Mouse (Mus musculus) limb, embryonic 15.5 days (tissue): ENCODE results near the gene Hapln2. TPM values are rescaled to one million over a fixed set of nuclear protein-coding genes. Genes with fewer than 3 reads are reported as not detected.
A peak's percentile ranks its signal among the peaks of the same experiment; 100 is the strongest.

Experiments
- ATAC-seq: fragments of 200-750 bp; cut with Nextera tagmentation; 2 replicates; pipeline ENCODE4 v1.8.0; 2017; ENCODE audit warnings: low read depth, moderate TSS enrichment; ENCODE audit not compliant: insufficient number of reproducible peaks, low FRiP score, low TSS enrichment
- H3K27ac ChIP-seq: fragments of 300-500 bp; sonication (generic); 2 replicates; pipeline ENCODE4 v1.5.1; 2015; ENCODE audit warnings: moderate library complexity, mild to moderate bottlenecking, inconsistent platforms
- H3K27me3 ChIP-seq: fragments of 300-500 bp; sonication (generic); 2 replicates; pipeline ENCODE4 v1.6.1; 2015; ENCODE audit warnings: inconsistent platforms
- H3K36me3 ChIP-seq: fragments of 300-500 bp; sonication (generic); 2 replicates; pipeline ENCODE4 v1.6.1; 2015; ENCODE audit warnings: inconsistent platforms
- H3K4me1 ChIP-seq: fragments of 300-500 bp; sonication (generic); 2 replicates; pipeline ENCODE4 v1.6.1; 2015; ENCODE audit warnings: inconsistent platforms
- H3K4me2 ChIP-seq: fragments of 300-500 bp; sonication (generic); 2 replicates; pipeline ENCODE4 v1.6.1; 2015; ENCODE audit warnings: mild to moderate bottlenecking, inconsistent platforms
- H3K4me3 ChIP-seq: fragments of 300-500 bp; sonication (generic); 2 replicates; pipeline ENCODE4 v1.5.1; 2015; ENCODE audit warnings: mild to moderate bottlenecking, inconsistent platforms
- H3K9ac ChIP-seq: fragments of 300-500 bp; sonication (generic); 2 replicates; pipeline ENCODE4 v1.6.1; 2015; ENCODE audit warnings: inconsistent platforms
- H3K9me3 ChIP-seq: fragments of 300-500 bp; sonication (generic); 2 replicates; pipeline ENCODE4 v1.6.1; 2016; ENCODE audit warnings: inconsistent platforms
- WGBS: fragments of 180-500 bp; shearing (Covaris S2); methylation state at CpG from one replicate; pipeline ENCODE4 v1.1.7; 2015; 5-methylcytosine and 5-hydroxymethylcytosine counted together
- polyA plus RNA-seq: library from polyadenylated mRNA; unstranded; fragments of >200 nt; fragmentation: Nextera tagmentation; extraction: Ambion mirVana; gene quantifications from 2 replicates; pipeline ENCODE4 v1.2.1, GENCODE M21; 2015

Gene Hapln2
- not detected in 2 replicates for polyA plus RNA-seq

- Histone ChIP-seq H3K27me3 (peaks cover 83% of the 10 kb centered on the region), H3K4me2 (no peak within 1 kb of the TSS), H3K4me1 (peaks cover 16% of the 10 kb centered on the region), H3K9ac (no peak within 1 kb of the TSS), H3K9me3 (no peaks in the 10 kb centered on the region), H3K4me3 (no peak within 1 kb of the TSS), H3K27ac (no peak within 1 kb of the TSS), H3K36me3 (no peaks in the 10 kb centered on the region)
- WGBS: 56% methylated on average over 5 of the region's 5 CpGs
- ATAC-seq: no peak
These were observed at the start of gene Hapln2 for GRCm38 (mm10) chr3:88027434-88028186. Hapln2 (minus strand) TSS chr3:88027583.

DNA sequence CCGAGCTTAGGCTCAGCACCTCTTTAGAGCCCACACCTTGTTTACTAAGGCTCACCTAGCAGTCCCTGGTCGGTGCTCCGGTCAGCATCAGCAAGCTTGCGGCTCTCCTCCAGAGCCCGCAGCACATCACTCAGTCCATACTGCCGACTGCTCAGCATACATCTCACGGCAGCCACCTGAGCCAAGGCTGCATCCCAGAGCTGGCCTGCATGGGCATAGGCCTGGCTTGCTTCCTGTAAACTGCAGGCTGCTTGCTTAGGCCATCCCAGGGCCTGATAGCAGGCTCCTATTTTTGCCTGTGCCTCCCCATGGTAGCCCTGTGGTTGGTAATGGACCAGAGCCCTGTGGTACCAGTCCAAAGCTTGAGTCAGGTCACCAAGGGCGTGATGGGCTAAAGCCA is 47.4 kb upstream of the Hapln2 start:
- H3K4me2 ChIP-seq: no peak overlapping the region
- H3K27ac ChIP-seq: no peak overlapping the region
- H3K4me1 ChIP-seq: no peaks in the 10 kb centered on the region
- no peak for ATAC-seq
- no peaks in the 10 kb centered on the region for H3K9me3 ChIP-seq
- H3K4me3 ChIP-seq: no peak overlapping the region
- no peak overlapping the region for H3K9ac ChIP-seq
- H3K36me3 ChIP-seq: no peaks in the 10 kb centered on the region
- peaks cover 15% of the 10 kb centered on the region for H3K27me3 ChIP-seq
- 75% methylated on average over 8 of the region's 8 CpGs for WGBS

- Histone ChIP-seq H3K27me3 (peaks cover 18% of the 10 kb centered on the region), H3K9ac (no peak overlapping the region), H3K4me2 (no peak overlapping the region), H3K4me3 (no peak overlapping the region), H3K36me3 (no peaks in the 10 kb centered on the region), H3K4me1 (no peaks in the 10 kb centered on the region), H3K27ac (no peak overlapping the region), H3K9me3 (no peaks in the 10 kb centered on the region)
- WGBS: 63% methylated on average over 2 of the region's 2 CpGs
- ATAC-seq: no peak
These were observed 47.0 kb upstream of the Hapln2 start for GRCm38 (mm10) chr3:88074351-88074750.

DNA sequence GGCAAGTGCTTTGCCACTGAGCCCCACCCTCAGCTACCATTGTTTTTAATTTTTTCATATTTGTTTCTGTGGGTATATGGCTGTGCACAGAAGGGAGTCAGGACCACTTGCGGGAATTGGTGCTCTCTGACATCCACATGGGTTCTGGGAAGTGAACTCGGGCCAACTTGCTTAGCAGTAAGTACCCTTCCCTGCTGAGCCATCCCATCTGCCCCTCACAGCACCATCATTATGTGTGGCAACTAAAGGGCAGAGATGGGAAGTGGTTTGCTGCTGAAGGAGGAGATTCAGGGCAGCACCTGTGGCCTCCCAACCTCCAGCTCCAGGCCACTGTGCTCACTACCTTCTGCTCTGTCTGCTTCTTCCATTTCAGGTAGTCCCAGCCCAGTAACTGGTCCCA is 46.2 kb upstream of the Hapln2 start:
- H3K9ac ChIP-seq: no peak overlapping the region
- H3K27ac ChIP-seq: no peak overlapping the region
- H3K9me3 ChIP-seq: no peaks in the 10 kb centered on the region
- no peak overlapping the region for H3K4me3 ChIP-seq
- H3K36me3 ChIP-seq: no peaks in the 10 kb centered on the region
- H3K27me3 ChIP-seq: peaks cover 18% of the 10 kb centered on the region
- H3K4me2 ChIP-seq: no peak overlapping the region
- no peaks in the 10 kb centered on the region for H3K4me1 ChIP-seq
- ATAC-seq: no peak
- WGBS: 69% methylated on average over 2 of the region's 2 CpGs

DNA sequence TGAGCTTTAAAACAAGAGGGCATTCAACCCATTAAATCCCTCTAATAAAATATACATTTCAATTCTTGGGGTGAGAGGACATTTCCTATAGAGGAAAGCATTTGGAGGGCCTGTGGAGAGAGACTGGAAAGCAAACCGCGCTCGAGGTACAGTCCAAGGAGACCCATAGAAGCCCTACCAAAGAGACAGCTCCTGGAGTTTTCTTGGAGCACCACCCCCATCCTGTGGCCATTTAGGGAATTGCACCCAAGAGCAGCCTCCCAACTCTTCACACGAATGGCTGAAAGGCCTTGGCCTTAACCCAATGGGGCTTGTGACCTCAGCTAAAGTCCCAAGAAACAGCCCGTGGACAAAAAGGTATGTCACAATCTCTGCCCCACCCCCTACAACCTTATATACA is 44.4 kb upstream of the Hapln2 start:
- WGBS: 2% methylated on average over 5 of the region's 5 CpGs
- H3K4me2 ChIP-seq: no peak overlapping the region
- no peaks in the 10 kb centered on the region for H3K9me3 ChIP-seq
- ATAC-seq: peak; percentile 36; the same call in 1 of the 2 replicates
- H3K9ac ChIP-seq: no peak overlapping the region
- no peak overlapping the region for H3K27ac ChIP-seq
- H3K4me1 ChIP-seq: no peaks in the 10 kb centered on the region
- H3K36me3 ChIP-seq: no peaks in the 10 kb centered on the region
- H3K4me3 ChIP-seq: no peak overlapping the region
- peaks cover 11% of the 10 kb centered on the region for H3K27me3 ChIP-seq

DNA sequence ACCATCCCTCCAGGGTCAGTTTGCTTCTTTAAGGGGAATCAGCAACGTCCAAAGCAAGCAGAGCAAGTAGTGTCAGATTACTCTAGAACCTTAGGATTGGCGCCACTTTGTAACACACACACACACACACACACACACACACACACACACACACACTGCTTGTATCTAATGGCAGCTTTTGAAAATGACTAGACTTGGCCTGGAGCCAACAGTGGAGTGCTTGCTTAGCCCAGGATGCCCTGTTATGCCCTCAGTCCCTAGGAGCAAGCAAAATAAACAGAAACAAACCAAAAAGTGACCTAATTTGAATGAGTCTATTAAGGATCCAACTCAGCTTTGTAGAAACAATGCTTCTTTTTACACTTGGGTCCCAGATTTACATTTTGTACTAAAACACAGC is 41.0 kb upstream of the Hapln2 start:
- Histone ChIP-seq H3K9ac (no peak overlapping the region), H3K4me1 (no peaks in the 10 kb centered on the region), H3K9me3 (no peaks in the 10 kb centered on the region), H3K27ac (no peak overlapping the region), H3K4me2 (no peak overlapping the region), H3K36me3 (no peaks in the 10 kb centered on the region), H3K4me3 (no peak overlapping the region), H3K27me3 (peaks cover 11% of the 10 kb centered on the region)
- 15% methylated on average over 2 of the region's 2 CpGs for WGBS
- ATAC-seq: no peak

DNA sequence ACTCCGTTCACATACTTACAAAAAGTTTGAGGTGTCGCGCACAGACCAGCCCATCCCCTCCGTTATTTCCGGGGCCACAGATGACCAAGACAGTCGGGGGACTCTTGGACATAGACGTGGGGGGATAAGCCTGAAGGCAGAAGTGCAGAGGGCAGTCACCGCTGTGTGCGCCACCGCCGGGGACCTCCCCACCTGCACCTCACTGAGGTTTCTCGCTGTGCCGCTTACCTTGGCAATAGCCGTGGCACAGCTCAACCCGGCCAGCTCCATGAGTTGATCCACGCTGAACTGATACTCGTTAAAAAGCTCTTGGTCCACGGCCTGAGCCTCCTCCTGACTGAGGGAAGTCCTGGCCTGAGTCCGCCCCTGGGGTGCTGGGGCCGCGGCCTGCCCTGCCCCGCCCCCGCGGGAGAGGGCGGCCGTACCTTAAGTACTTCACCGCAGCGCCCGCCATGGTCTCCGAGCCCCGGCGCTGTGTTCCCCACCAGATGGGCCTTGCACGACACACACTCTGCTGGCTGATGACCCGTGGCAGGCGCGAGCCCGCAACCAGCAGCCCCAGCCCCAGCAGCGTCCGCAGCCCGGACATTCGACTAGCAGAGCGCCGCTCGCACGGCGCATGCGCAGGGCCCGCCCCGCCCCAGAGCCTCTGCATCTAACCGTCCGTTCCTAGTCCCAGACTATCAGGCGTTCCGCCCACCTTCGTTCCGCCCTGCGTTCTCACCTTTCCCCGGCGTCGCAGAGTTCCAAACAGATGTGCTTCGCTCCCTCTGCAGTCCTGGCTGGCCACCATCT is 30.7 kb upstream of the Hapln2 start, which contains the start of gene Naxe:
TSS of gene Naxe (minus strand) at position 594 of the 795 bp plus-strand sequence.
- Histone ChIP-seq H3K4me3 (peak within 1 kb of the TSS; percentile 86), H3K27ac (peak within 1 kb of the TSS; percentile 77), H3K36me3 (peaks cover 40% of the 10 kb centered on the region), H3K4me2 (peak within 1 kb of the TSS; percentile 79), H3K4me1 (peaks cover 18% of the 10 kb centered on the region), H3K9me3 (no peaks in the 10 kb centered on the region), H3K9ac (peak within 1 kb of the TSS; percentile 76), H3K27me3 (no peaks in the 10 kb centered on the region)
- ATAC-seq: peak; percentile 89
- WGBS: under 1% methylated on average over 59 of the region's 60 CpGs

- Histone ChIP-seq H3K4me2 (peak overlapping the region; percentile 79; the same call in 1 of the 2 replicates), H3K27ac (no peak overlapping the region), H3K9me3 (no peaks in the 10 kb centered on the region), H3K27me3 (no peaks in the 10 kb centered on the region), H3K4me3 (peak overlapping the region; percentile 86), H3K36me3 (peaks cover 51% of the 10 kb centered on the region), H3K9ac (0 out of 2 replicates have a peak overlapping the region, but pooled peaks have one; percentile 76), H3K4me1 (peaks cover 18% of the 10 kb centered on the region)
- WGBS: 87% methylated on average over 6 of the region's 6 CpGs
- ATAC-seq: no peak
These were observed 29.6 kb upstream of the Hapln2 start for GRCm38 (mm10) chr3:88057030-88057429.

DNA sequence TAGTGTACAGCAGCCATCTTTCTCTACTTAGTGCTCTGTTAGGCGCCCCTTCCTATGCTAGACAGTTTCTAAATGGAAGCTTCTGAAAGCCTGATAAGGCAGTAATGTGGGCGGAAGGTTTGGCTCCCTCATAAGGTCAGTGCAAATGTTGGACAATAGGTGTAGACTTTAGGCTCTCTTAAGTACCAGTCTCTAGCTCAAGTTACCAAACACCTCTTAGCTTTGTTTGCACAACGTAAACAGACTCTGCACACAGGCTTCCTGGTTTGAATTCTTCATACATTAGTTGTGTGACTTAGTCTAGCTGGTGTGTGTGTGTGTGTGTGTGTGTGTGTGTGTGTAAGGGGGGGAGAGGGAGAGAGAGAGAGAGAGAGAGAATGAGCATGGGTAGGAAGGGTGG is 22.1 kb upstream of the Hapln2 start:
- Histone ChIP-seq H3K4me3 (no peak overlapping the region), H3K9me3 (no peaks in the 10 kb centered on the region), H3K4me1 (no peaks in the 10 kb centered on the region), H3K27ac (no peak overlapping the region), H3K4me2 (no peak overlapping the region), H3K27me3 (no peaks in the 10 kb centered on the region), H3K36me3 (peaks cover 44% of the 10 kb centered on the region), H3K9ac (no peak overlapping the region)
- ATAC-seq: no peak
- 86% methylated on average over 3 of the region's 3 CpGs for WGBS

DNA sequence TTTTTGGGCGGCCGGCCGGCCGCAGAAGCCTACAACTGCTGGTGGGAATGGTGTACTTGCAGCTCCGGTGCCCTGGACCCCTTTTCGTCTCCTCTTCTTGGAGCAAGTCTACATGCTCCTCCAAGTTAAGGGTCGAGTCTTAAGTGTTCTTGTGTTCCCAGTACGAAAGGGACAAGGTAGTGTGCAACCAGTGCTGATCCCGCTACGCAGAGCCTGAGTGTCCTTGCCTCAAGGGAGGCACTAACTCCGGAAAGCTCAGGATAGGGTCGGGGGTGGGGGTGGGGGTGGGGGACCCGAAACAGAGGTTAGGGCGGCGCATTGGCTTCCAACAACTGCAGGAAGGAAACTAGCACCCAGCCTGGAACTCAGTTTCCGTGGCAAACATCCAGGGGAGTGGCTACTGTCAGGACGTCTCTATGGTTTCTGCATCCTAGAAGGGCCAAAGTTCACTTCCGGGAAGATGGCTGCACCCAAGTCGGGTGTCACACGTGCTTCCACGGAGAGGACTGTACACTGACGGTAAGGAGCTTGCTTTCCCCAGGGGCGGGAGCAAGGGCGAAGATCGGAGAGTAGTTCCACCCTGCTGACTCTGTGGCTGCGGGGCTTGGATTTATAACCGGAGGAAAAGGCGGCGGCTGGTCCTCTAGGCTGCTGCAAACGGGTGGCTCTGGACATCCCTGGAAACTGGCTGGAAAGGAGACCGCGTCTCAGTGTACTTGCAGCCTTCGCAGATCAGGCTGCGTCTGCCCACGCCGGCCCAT is 15.5 kb upstream of the Hapln2 start, which contains the start of gene Gpatch4:
TSS of gene Gpatch4 (plus strand) at position 448 of the 761 bp plus-strand sequence.
- H3K4me3 ChIP-seq: peak within 1 kb of the TSS; percentile 82
- H3K4me2 ChIP-seq: peak within 1 kb of the TSS; percentile 77
- no peaks in the 10 kb centered on the region for H3K9me3 ChIP-seq
- H3K9ac ChIP-seq: peak within 1 kb of the TSS; percentile 42; the same call in 1 of the 2 replicates
- peak; percentile 76; the same call in 1 of the 2 replicates for ATAC-seq
- no peaks in the 10 kb centered on the region; the same call in 1 of the 2 replicates for H3K36me3 ChIP-seq
- peak within 1 kb of the TSS; percentile 59; the same call in 1 of the 2 replicates for H3K27ac ChIP-seq
- WGBS: 10% methylated on average over 36 of the region's 36 CpGs
- H3K27me3 ChIP-seq: peaks cover 19% of the 10 kb centered on the region
- peaks cover 6% of the 10 kb centered on the region for H3K4me1 ChIP-seq

GRCm38 (mm10) chr3:88035561-88036293 is 8.3 kb upstream of the Hapln2 start:
- no peak overlapping the region for H3K9ac ChIP-seq
- ATAC-seq: no peak
- H3K36me3 ChIP-seq: no peaks in the 10 kb centered on the region
- peaks cover 52% of the 10 kb centered on the region for H3K27me3 ChIP-seq
- H3K4me1 ChIP-seq: no peaks in the 10 kb centered on the region
- WGBS: 46% methylated on average over 1 of the region's 1 CpGs
- H3K27ac ChIP-seq: no peak overlapping the region
- H3K4me3 ChIP-seq: no peak overlapping the region
- H3K4me2 ChIP-seq: no peak overlapping the region
- H3K9me3 ChIP-seq: no peaks in the 10 kb centered on the region
